Mouse (Mus musculus) heart, embryonic 16.5 days (tissue): ENCODE results near the gene Mon2. TPM values are rescaled to one million over a fixed set of nuclear protein-coding genes. Genes with fewer than 3 reads are reported as not detected.
"Not testable (repeated sequence)": the region's sequence is repeated elsewhere in the genome, so short reads cannot be mapped to it uniquely, and the experiment has no call there.

Experiments
- ATAC-seq: fragments of 200-750 bp; cut with Nextera tagmentation; replicated peaks from 2 replicates; pipeline ENCODE4 v1.8.0; 2017; ENCODE audit warnings: moderate number of reproducible peaks; ENCODE audit not compliant: insufficient read depth, low FRiP score; ENCODE audit errors: extremely low read depth
- H3K27ac ChIP-seq: fragments of 300-500 bp; sonication (generic); 2 replicates; pipeline ENCODE4 v1.5.1; 2014; ENCODE audit warnings: mild to moderate bottlenecking, low read length, control low read depth, moderate library complexity
- H3K27me3 ChIP-seq: fragments of 300-500 bp; sonication (generic); 2 replicates; pipeline ENCODE4 v1.6.1; 2014; ENCODE audit warnings: low read length, mixed read lengths; ENCODE audit not compliant: control insufficient read depth, insufficient read depth
- H3K36me3 ChIP-seq: fragments of 300-500 bp; sonication (generic); 2 replicates; pipeline ENCODE4 v1.6.1; 2014; ENCODE audit not compliant: control insufficient read depth, insufficient read depth
- H3K4me1 ChIP-seq: fragments of 300-500 bp; sonication (generic); 2 replicates; pipeline ENCODE4 v1.6.1; 2014; ENCODE audit warnings: low read length, mixed read lengths; ENCODE audit not compliant: control insufficient read depth, insufficient read depth
- H3K4me2 ChIP-seq: fragments of 300-500 bp; sonication (generic); 2 replicates; pipeline ENCODE4 v1.6.1; 2014; ENCODE audit warnings: low read depth, mild to moderate bottlenecking, control low read depth, low read length
- H3K4me3 ChIP-seq: fragments of 300-500 bp; sonication (generic); 2 replicates; pipeline ENCODE4 v1.5.1; 2014; ENCODE audit warnings: mild to moderate bottlenecking, control low read depth, low read length
- H3K9ac ChIP-seq: fragments of 300-500 bp; sonication (generic); 2 replicates; pipeline ENCODE4 v1.6.1; 2014; ENCODE audit warnings: low read length, control low read depth
- H3K9me3 ChIP-seq: fragments of 300-500 bp; sonication (generic); replicated peaks from 2 replicates; pipeline ENCODE4 v1.6.1; 2016; ENCODE audit warnings: low read length; ENCODE audit not compliant: control insufficient read depth
- WGBS: fragments of 180-500 bp; shearing (Covaris S2); extraction: QIAGEN DNeasy Blood & Tissue Kit; methylation state at CpG from one replicate; pipeline ENCODE4 v1.1.7; 2014; 5-methylcytosine and 5-hydroxymethylcytosine counted together
- polyA plus RNA-seq: library from polyadenylated mRNA; unstranded; fragments of >200 nt; fragmentation: Nextera tagmentation; extraction: Ambion mirVana; gene quantifications from 2 replicates; pipeline ENCODE4 v1.2.1, GENCODE M21; 2015

The Mon2 gene
- polyA plus RNA-seq, 1 experiment from 2014 or later: 14.6 TPM

DNA sequence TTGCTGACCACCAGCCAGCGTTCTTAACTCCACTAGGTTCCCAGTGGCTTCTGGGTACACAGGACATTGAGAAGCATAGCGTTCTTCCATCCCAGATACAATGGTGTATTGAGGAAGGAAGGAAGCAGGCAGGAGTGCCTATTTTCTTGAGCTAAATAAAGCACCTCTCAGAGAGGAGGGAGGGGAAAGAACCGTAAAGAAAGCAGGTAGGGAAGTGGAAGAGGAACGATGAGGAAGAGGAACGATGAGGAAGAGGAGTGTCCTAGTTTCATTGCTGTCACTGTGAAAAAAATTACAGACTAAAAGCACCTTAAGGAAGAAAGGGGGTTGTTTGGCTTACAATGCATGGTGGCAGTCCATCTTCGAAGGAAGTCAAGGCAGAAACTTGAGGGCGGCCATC lies 106.1 kb downstream of the Mon2 start:
- no peak for ATAC-seq
- no peaks in the 10 kb centered on the region for H3K36me3 ChIP-seq

DNA sequence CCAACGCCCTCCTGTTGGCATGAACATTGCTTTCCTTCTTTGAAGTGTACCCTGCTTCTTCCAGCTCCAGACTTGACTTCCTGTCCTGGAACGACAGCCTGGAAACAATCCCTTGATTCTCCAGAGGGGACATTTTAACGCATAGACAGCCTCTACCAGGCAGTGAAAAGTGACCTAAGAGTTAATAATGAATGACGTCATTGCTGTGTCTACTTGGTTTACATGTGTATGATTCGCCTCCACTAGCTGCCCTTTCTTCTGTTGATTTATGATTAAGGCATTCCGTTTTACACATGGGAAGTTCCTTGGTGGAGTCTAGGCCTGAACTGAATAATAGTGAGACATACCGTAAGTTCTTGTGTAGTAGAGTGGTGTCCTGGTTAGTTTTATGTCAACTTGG lies 109.9 kb downstream of the Mon2 start:
- no peak overlapping the region for H3K4me2 ChIP-seq
- no peaks in the 10 kb centered on the region for H3K36me3 ChIP-seq
- no peak overlapping the region for H3K27ac ChIP-seq
- no peak overlapping the region for H3K9ac ChIP-seq
- H3K4me3 ChIP-seq: no peak overlapping the region
- no peaks in the 10 kb centered on the region for H3K27me3 ChIP-seq
- ATAC-seq: no peak
- peaks cover 11% of the 10 kb centered on the region for H3K4me1 ChIP-seq
- H3K9me3 ChIP-seq: no peaks in the 10 kb centered on the region; the same call in 1 of the 2 replicates
- WGBS: 55% methylated on average over 7 of the region's 7 CpGs

More for the DNA sequence above, 106.1 kb downstream of the Mon2 start:
- Histone ChIP-seq H3K4me2 (no peak overlapping the region), H3K4me3 (no peak overlapping the region), H3K27me3 (no peaks in the 10 kb centered on the region), H3K27ac (no peak overlapping the region), H3K9me3 (no peaks in the 10 kb centered on the region), H3K4me1 (no peaks in the 10 kb centered on the region), H3K9ac (no peak overlapping the region)
- 77% methylated on average over 7 of the region's 7 CpGs for WGBS

DNA sequence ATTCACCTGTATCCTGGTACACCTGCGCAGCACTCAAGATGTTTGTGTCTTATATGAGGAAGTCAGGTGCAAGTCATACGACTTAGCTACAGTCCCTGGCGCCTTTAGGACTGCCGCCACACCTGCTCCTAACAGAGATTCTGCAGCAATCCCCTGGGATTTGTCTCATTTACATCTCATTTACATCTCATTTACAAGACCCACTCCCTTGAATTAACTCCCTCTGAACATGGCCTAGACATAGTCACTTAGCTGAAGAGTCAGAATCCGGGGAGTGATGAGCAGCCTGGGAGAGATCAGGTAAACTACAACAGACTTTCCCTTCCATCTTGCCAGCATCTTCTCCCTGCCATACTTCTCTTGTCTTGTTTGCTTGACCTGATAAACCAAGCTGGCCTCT lies 110.7 kb downstream of the Mon2 start:
- 90% methylated on average over 4 of the region's 5 CpGs for WGBS
- not testable (repeated sequence) for ATAC-seq, H3K9ac ChIP-seq, H3K36me3 ChIP-seq, H3K9me3 ChIP-seq, H3K27me3 ChIP-seq, H3K4me2 ChIP-seq, H3K4me3 ChIP-seq, H3K27ac ChIP-seq
- peaks cover 11% of the 10 kb centered on the region for H3K4me1 ChIP-seq

DNA sequence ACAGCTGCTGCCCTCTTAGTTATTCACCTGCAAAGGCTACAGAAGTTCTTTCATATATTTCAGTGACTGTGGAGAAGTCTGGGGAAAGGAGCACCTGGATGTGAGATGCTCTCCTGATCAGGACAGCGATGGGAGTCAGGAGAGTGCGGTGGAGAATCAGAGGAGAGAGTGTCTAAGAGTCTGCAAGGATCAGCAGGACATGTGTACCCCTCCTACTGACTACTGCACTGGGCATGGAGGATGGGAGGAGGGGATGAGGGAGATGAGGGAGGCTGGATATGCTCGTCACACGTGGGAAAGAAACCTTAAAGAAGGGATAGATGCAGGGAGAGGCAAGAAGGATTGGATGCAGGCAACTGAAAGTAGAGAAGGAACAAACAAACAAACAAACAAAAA lies 112.1 kb downstream of the Mon2 start:
- Histone ChIP-seq H3K4me2 (peak overlapping the region; percentile 75), H3K9me3 (no peaks in the 10 kb centered on the region; the same call in 1 of the 2 replicates), H3K27me3 (no peaks in the 10 kb centered on the region), H3K27ac (no peak overlapping the region), H3K4me1 (peaks cover 11% of the 10 kb centered on the region), H3K9ac (peak overlapping the region; percentile 61; the same call in 1 of the 2 replicates), H3K4me3 (peak overlapping the region; percentile 44; the same call in 1 of the 2 replicates), H3K36me3 (no peaks in the 10 kb centered on the region)
- 42% methylated on average over 4 of the region's 4 CpGs for WGBS
- ATAC-seq: no peak

DNA sequence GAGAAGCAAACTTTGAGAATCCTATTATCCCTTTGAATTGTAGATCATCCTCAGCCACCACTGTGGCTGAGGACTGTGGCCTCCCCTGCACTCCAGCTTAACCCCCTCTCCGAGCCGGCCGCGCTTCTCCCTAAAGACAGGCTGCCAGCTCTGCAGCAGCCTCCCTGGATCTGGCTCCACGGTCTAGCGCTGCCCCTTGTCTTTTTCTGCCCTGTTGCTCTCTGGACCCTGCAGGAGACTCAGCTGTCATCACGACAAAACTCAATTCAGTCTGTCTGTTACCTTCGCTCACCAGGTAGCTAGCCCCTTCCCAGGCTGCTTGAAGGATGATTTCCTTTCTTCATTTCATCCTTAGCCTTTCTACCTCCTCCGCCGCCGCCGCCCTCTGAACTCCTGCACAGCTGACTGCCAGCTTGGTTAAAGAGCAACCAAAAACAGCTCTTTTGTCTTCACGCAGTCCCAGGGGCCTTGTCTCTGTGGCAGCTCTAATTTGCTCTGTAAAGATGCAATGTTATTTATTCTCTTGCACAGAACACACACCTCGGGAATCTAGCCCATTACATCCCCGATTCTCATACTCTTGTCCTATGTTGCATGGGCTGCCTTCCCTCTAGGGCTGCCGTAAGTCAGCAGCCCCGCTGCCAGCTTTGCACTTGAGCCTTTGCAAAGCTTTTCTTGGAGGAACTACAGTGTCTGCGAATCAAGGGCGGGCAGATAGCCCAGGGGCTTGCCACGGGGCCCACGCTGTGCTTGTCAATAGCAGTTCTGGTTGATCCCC lies 112.7 kb downstream of the Mon2 start:
- no peak overlapping the region for H3K27ac ChIP-seq
- no peaks in the 10 kb centered on the region for H3K27me3 ChIP-seq
- H3K9ac ChIP-seq: peak overlapping the region; percentile 61
- ATAC-seq: peak; percentile 38; the same call in 1 of the 2 replicates
- WGBS: 8% methylated on average over 21 of the region's 21 CpGs
- H3K9me3 ChIP-seq: no peaks in the 10 kb centered on the region; the same call in 1 of the 2 replicates
- peaks cover 11% of the 10 kb centered on the region for H3K4me1 ChIP-seq
- H3K4me3 ChIP-seq: peak overlapping the region; percentile 44
- no peaks in the 10 kb centered on the region for H3K36me3 ChIP-seq
- H3K4me2 ChIP-seq: peak overlapping the region; percentile 75

DNA sequence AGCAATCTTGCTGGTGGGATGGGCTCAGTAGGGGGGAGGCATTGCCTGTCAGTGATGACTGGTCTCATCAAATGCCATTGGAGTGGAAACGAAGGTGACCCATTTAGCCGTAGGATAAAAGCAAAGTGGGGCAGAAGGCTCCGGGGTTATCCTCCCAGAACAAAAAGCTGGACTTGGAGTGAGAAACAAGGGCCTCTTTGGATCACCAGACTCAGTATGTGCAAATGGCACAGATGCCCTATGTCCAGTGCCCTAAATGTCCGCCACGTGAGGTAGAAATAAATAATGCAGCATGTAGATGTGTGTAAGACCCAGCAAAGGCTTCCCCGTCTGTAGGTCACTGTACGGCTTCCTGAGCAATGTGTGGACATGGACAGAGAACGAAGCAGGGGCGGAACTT lies 113.7 kb downstream of the Mon2 start:
- 68% methylated on average over 9 of the region's 9 CpGs for WGBS
- no peak overlapping the region for H3K9ac ChIP-seq
- H3K4me2 ChIP-seq: no peak overlapping the region
- H3K4me1 ChIP-seq: peaks cover 11% of the 10 kb centered on the region
- no peak overlapping the region for H3K4me3 ChIP-seq
- ATAC-seq: no peak
- no peak overlapping the region for H3K27ac ChIP-seq
- H3K27me3 ChIP-seq: no peaks in the 10 kb centered on the region
- H3K9me3 ChIP-seq: no peaks in the 10 kb centered on the region; the same call in 1 of the 2 replicates
- H3K36me3 ChIP-seq: no peaks in the 10 kb centered on the region

DNA sequence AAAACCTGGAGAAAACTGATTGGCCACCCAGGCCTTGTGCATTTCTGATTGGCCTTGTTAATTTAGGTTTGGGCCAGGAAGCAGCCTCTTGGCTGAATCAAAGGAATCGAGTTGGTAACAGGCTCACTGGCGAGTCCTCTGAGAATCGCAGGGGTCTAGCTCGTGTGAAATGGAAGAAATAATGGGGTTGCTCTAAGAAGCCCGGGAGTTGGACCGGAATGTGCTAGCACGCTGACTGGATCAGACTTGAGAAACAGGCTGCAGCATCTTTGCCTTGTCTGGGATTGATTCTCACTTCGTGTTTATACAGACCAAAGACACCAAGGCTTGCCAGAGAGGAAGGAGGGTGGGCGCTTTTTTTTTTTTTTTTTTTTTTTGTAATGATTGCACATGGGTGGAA lies 114.8 kb downstream of the Mon2 start:
- H3K36me3 ChIP-seq: no peaks in the 10 kb centered on the region
- no peak overlapping the region for H3K4me2 ChIP-seq
- WGBS: 71% methylated on average over 9 of the region's 9 CpGs
- no peaks in the 10 kb centered on the region for H3K27me3 ChIP-seq
- no peak for ATAC-seq
- no peak overlapping the region for H3K4me3 ChIP-seq
- H3K4me1 ChIP-seq: peaks cover 11% of the 10 kb centered on the region
- H3K9ac ChIP-seq: no peak overlapping the region
- H3K27ac ChIP-seq: no peak overlapping the region
- no peaks in the 10 kb centered on the region; the same call in 1 of the 2 replicates for H3K9me3 ChIP-seq

DNA sequence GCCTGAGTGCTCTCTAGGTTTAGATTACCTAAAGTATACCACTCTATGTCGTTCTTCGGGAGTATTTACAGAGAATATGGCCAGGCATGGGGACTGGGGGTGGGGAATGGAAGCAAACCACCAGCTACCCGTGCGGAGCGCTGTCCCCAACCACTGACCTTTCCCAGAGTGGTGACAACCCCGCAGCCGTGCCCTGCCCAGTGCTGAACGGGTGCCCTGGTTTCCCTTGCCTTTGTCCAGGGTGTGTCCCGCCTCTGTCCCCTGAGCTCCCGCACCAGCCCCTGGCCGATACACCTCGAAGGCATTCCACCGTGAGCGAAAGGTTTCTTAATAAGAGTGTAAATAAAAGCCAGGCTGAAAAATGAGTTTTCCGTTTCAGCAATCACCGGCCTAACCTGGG lies 115.6 kb downstream of the Mon2 start:
- WGBS: 42% methylated on average over 16 of the region's 16 CpGs
- Histone ChIP-seq H3K4me2 (peak overlapping the region; percentile 10; the same call in 1 of the 2 replicates), H3K9ac (no peak overlapping the region), H3K27me3 (no peaks in the 10 kb centered on the region), H3K9me3 (no peaks in the 10 kb centered on the region; the same call in 1 of the 2 replicates), H3K36me3 (no peaks in the 10 kb centered on the region), H3K27ac (no peak overlapping the region), H3K4me1 (peaks cover 11% of the 10 kb centered on the region), H3K4me3 (no peak overlapping the region)
- ATAC-seq: no peak

DNA sequence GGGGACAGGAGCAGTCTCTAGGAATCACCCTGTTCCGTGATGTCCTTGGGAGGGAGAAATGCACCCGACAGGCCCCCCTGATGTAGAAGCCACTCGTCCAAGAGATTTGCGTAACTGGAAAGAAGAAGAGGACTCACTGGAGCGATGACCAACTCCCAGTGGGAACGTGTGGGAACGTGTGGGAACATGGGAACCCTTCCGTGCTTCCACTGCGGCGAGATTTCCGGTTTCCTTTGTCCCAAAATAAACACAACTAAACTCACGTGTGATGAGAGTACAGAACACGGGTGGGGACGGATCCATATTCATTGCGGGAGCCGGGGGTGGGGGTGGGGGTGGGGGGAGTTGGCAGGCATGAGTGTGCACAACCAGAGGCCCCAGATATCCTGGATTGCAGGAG lies 116.1 kb downstream of the Mon2 start:
- Histone ChIP-seq H3K27me3 (no peaks in the 10 kb centered on the region), H3K4me3 (no peak overlapping the region), H3K27ac (no peak overlapping the region), H3K4me1 (peaks cover 11% of the 10 kb centered on the region), H3K4me2 (no peak overlapping the region), H3K9me3 (no peaks in the 10 kb centered on the region; the same call in 1 of the 2 replicates), H3K9ac (no peak overlapping the region), H3K36me3 (no peaks in the 10 kb centered on the region)
- WGBS: 81% methylated on average over 16 of the region's 16 CpGs
- ATAC-seq: no peak
